Mouse (Mus musculus) cerebellum, adult 2 months (tissue): Measurements from ENCODE around the gene Reep3. TPM values are rescaled to one million over a fixed set of nuclear protein-coding genes. Genes with fewer than 3 reads are reported as not detected.
A peak's percentile ranks its signal among the peaks of the same experiment; 100 is the strongest.
"Not testable (repeated sequence)": the region's sequence is repeated elsewhere in the genome, so short reads cannot be mapped to it uniquely, and the experiment has no call there.

Source experiments
- DNase-seq, 2 experiments: peaks; one replicate each; pipeline ENCODE4 v3.0.0; 2021
- H3K27ac ChIP-seq: fragments of 200-500 bp; 2 replicates; pipeline ENCODE4 v1.5.1; 2012; ENCODE audit warnings: low read length, control low read depth, inconsistent platforms; ENCODE audit not compliant: insufficient read depth
- H3K27me3 ChIP-seq: fragments of 200-500 bp; 2 replicates; pipeline ENCODE4 v1.6.1; 2012; ENCODE audit warnings: inconsistent platforms, mild to moderate bottlenecking, low read length, moderate library complexity; ENCODE audit not compliant: control insufficient read depth, insufficient read depth
- H3K4me1 ChIP-seq: fragments of 200-500 bp; 2 replicates; pipeline ENCODE4 v1.6.1; 2011; ENCODE audit warnings: low read length; ENCODE audit not compliant: control insufficient read depth, insufficient read depth
- H3K4me3 ChIP-seq: fragments of 200-500 bp; replicated peaks from 2 replicates; pipeline ENCODE3; 2011; ENCODE audit warnings: mild to moderate bottlenecking, low read depth, low read length, control low read depth; ENCODE audit not compliant: insufficient read depth
- CTCF ChIP-seq: fragments of 200-500 bp; IDR thresholded peaks from 2 replicates; pipeline ENCODE4 v1.5.1; 2011; ENCODE audit warnings: low read depth, mild to moderate bottlenecking, control low read depth, low read length, moderate library complexity, borderline replicate concordance; ENCODE audit not compliant: insufficient read depth
- POLR2A ChIP-seq: fragments of 200-500 bp; IDR thresholded peaks from 2 replicates; pipeline ENCODE4 v1.6.1; 2011; ENCODE audit warnings: low read length, control low read depth, borderline replicate concordance; ENCODE audit not compliant: insufficient read depth
- WGBS: fragments of 180-500 bp; shearing (Covaris S2); methylation state at CpG from one replicate; pipeline ENCODE4 v1.1.7; 2018; 5-methylcytosine and 5-hydroxymethylcytosine counted together
- polyA plus RNA-seq: library from polyadenylated mRNA; depleted of rRNA; stranded (reverse); fragments of >200 nt; gene quantifications from 2 replicates; pipeline ENCODE4 v1.2.3, GENCODE M21; 2012

The Reep3 gene
- polyA plus RNA-seq, 1 experiment: 44.0 TPM

DNA sequence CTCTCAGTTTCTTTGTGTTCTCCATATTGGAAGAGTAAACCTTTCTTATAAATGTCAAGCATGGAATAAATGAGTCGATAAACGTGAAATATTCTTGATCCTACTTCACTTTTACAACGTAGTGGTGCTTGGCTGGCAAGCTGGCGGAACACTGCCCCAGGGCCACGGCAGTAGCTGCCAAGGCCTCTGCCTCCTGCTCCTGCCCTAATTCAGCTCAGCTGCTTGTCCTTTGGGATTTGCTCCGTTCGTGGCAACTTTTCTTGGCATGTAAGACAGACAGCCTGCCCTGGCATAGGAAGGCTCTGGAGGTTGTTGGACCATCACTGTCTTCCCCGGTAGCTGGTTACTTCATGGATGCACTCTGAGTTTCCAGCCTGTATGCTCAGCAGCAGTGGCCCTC is 19.5 kb upstream of the Reep3 start:
- no peak for TF ChIP-seq CTCF
- TF ChIP-seq POLR2A: no peak
- Histone ChIP-seq H3K27me3 (no peaks in the 10 kb centered on the region), H3K27ac (peak overlapping the region; percentile 46; the same call in 1 of the 2 replicates), H3K4me1 (peaks cover 42% of the 10 kb centered on the region), H3K4me3 (no peak overlapping the region)
- WGBS: 5% methylated on average over 8 of the region's 8 CpGs
- peak; percentile 67 to 76 for DNase-seq

DNA sequence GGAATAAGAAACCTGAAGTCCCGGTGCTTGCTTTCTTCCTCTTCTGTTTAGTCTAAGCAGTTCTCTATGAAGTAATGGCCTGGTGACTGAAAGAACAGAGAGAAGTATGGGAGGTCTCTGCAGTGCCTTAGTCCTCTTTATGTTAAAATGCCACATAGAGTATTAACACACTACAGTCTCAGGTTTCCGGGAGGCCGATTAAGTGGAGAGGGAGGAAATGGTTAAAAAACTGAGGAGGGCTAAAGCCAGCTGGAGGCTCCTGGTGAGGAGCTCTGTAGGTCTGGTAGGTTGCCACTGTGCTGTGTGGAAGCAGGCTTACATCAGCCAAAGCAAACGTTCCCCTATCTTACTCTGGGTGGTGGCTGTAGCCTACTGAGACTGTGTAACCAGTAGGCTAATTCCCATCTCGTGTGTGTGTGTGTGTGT is 18.9 kb upstream of the Reep3 start:
- H3K27me3 ChIP-seq: no peaks in the 10 kb centered on the region
- H3K27ac ChIP-seq: no peak overlapping the region; the same call in 1 of the 2 replicates
- DNase-seq: peak; percentile 56 to 59
- 8% methylated on average over 5 of the region's 5 CpGs for WGBS
- no peak overlapping the region for H3K4me3 ChIP-seq
- H3K4me1 ChIP-seq: peaks cover 44% of the 10 kb centered on the region
- TF ChIP-seq POLR2A (no peak), CTCF (no peak)

DNA sequence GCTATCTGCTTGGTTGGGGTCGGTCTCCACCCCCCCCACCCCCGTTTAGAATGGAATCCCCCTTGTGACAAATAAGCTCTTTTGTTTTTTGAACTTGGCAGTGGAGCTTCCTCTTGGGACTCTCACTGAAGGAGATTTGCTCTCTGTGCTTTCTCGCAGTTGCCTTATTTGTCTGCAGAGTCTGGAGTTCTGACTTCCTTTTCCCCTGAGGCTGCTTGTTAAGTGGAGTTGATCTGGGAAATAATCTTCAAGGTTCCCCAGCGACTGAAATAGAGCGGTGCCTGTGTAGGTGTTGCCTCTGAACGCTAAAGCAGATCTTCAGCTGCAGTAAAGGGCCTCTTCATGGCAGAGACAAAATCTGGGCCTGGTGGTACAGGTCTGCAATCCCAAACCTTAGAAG is 18.4 kb upstream of the Reep3 start:
- peaks cover 43% of the 10 kb centered on the region for H3K4me1 ChIP-seq
- no peaks in the 10 kb centered on the region for H3K27me3 ChIP-seq
- no peak for TF ChIP-seq CTCF
- H3K4me3 ChIP-seq: no peak overlapping the region
- DNase-seq: no peak
- H3K27ac ChIP-seq: no peak overlapping the region
- 11% methylated on average over 6 of the region's 6 CpGs for WGBS

DNA sequence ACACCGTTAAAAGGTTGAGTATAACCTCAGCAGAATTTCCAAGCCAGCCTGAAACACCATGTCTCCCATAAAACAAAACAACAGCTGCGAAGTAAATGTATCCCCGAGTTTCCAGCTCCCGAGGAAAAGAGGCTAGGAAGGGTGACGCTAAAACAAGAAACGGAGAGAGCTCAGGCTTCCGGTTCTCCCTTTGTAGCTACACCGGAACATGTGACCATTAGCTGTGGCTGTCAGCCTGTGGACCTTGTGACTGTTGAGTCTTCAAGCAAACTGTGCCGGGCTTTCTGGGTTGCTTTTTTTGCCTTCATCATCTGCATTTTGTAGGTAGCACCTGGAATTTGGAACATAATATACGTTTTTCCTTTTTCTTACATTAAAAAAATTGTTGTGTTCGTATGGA is 17.1 kb upstream of the Reep3 start:
- TF ChIP-seq CTCF (no peak), POLR2A (no peak)
- Histone ChIP-seq H3K4me1 (peaks cover 43% of the 10 kb centered on the region), H3K27ac (no peak overlapping the region), H3K4me3 (no peak overlapping the region), H3K27me3 (no peaks in the 10 kb centered on the region)
- no peak for DNase-seq
- WGBS: 60% methylated on average over 11 of the region's 11 CpGs

DNA sequence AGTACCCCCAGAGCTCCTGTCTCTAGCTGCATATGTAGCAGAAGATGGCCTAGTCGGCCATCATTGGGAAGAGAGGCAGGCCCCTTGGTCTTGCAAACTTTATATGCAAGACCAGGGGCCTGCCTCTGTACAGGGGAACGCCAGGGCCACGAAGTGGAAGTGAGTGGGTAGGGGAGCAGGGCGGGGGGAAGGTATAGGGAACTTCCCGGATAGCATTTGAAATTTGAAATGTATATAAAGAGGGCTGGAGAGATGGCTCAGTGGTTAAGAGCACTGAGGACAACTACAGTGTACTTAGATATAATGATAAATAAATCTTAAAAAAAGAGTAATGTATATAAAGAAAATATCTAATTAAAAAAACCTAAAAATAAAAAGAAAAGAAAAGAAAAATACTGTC is 16.2 kb upstream of the Reep3 start:
- WGBS: 74% methylated on average over 5 of the region's 5 CpGs
- peaks cover 38% of the 10 kb centered on the region for H3K4me1 ChIP-seq
- H3K27ac ChIP-seq, DNase-seq, H3K27me3 ChIP-seq, H3K4me3 ChIP-seq: not testable (repeated sequence)

DNA sequence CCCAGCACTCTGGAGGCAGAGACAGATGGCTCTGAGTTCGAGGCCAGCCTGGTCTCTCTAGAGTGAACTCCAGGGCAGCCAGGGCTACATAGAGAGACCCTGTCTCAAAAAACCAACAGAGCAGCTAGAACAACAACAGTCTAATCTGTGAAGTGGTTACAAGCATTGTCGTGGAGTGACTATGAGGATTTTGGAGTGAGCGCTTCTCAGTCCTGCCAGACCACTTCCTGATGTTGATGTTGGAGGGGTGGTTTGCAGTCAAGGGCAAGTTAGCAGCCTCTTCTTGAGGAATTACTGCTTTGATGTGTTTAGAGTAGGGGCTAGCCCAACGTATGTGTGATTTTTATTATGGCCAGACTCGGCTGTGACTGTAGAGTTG is 15.0 kb upstream of the Reep3 start:
- Histone ChIP-seq H3K4me1 (peaks cover 37% of the 10 kb centered on the region), H3K27ac (no peak overlapping the region), H3K4me3 (no peak overlapping the region), H3K27me3 (no peaks in the 10 kb centered on the region)
- TF ChIP-seq POLR2A (no peak), CTCF (no peak)
- no peak for DNase-seq
- 65% methylated on average over 5 of the region's 5 CpGs for WGBS

DNA sequence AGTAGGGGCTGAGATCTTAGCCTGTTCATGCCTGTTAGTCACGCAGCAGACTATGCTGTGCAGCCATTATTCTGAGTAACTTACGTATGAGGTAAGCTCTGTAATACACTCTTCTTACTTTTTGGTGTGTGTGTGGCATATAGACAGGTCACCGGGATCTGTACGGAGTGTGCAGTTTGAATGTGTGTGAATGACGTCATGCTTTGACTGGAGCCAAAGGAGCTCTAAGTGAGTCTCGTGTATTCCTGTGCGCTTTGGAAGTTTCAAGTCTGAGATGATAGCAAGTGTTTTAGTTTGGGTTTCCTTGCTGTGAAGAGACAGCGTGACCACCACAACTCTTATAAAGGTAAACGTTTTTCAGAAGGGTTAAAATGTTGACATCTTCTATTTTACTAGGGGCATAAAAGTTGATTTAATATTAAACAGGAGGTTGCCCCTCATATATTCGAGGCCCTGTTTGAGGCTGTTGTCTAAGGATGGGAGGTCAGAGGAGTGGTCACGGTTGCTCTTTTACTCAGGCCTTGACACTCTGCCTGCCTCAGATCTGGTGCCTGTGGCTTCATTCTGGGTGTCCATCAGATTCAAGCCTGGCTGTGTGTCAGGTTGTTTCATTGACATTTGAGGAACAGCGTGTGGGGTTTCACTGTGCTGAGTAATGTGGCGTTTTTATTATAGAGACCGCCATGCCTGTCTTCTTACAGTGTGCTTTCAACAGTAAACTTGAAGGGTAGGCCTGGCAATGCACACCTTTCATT is 14.5 kb upstream of the Reep3 start:
- Histone ChIP-seq H3K27ac (no peak overlapping the region), H3K4me1 (peaks cover 37% of the 10 kb centered on the region), H3K4me3 (no peak overlapping the region), H3K27me3 (no peaks in the 10 kb centered on the region)
- DNase-seq: peak in 1 of 2 experiments; percentile 51
- no peak for TF ChIP-seq CTCF
- TF ChIP-seq POLR2A: no peak
- WGBS: 21% methylated on average over 14 of the region's 14 CpGs

DNA sequence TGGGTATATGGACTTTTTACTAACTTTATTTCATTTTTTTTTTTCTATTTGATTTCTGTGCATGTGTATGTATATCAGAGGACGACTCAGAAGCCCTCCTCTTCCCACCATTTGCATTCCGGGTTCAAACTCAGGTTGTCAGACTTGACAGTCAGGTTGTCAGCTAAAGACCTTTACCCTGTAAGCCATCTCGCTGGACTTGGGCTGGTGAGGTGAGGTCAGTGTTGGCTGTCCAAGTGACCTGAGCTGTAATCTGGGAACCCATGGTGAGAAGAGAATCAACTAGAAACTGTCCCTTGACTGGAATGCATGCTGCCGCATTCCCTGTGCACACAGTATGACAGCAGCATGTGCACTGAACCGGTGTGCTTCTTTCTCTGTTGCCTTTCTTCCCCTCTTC is 12.9 kb upstream of the Reep3 start:
- Histone ChIP-seq H3K27ac (no peak overlapping the region), H3K4me1 (peaks cover 41% of the 10 kb centered on the region), H3K27me3 (no peaks in the 10 kb centered on the region), H3K4me3 (no peak overlapping the region)
- no peak for TF ChIP-seq POLR2A
- TF ChIP-seq CTCF: no peak
- WGBS: 63% methylated on average over 5 of the region's 5 CpGs
- DNase-seq: no peak

DNA sequence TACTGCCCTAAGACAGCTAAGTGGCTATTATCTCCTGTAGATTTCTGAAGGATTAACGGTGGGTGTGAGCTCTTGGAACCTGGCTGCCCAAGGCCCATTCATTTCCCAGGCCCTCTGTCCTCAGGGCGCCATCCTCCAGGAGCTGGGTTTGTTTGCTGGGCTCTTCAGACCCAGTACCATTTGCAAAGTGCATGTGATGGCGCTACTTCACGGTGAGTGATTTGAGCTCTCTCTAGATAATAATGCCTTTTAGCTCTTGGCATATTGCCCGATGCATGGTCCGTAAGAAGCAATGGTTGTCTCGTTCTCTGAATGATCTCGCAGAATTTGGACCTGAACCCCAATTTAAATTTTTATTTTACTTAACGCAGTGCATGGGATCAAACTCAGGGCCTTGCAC is 11.4 kb upstream of the Reep3 start:
- DNase-seq: peak in 1 of 2 experiments; percentile 43
- Histone ChIP-seq H3K4me3 (no peak overlapping the region), H3K4me1 (peaks cover 51% of the 10 kb centered on the region), H3K27me3 (no peaks in the 10 kb centered on the region), H3K27ac (no peak overlapping the region)
- TF ChIP-seq POLR2A: no peak
- TF ChIP-seq CTCF: no peak
- 30% methylated on average over 9 of the region's 9 CpGs for whole genome bisulfite sequencing
